Mouse (Mus musculus): ENCODE results near the gene Cx3cr1. TPM values are rescaled to one million over a fixed set of nuclear protein-coding genes. Genes with fewer than 3 reads are reported as not detected.

Cx3cr1 gene
- polyA plus RNA-seq, 1 experiment from 2014 or later: 0.75 TPM

DNA sequence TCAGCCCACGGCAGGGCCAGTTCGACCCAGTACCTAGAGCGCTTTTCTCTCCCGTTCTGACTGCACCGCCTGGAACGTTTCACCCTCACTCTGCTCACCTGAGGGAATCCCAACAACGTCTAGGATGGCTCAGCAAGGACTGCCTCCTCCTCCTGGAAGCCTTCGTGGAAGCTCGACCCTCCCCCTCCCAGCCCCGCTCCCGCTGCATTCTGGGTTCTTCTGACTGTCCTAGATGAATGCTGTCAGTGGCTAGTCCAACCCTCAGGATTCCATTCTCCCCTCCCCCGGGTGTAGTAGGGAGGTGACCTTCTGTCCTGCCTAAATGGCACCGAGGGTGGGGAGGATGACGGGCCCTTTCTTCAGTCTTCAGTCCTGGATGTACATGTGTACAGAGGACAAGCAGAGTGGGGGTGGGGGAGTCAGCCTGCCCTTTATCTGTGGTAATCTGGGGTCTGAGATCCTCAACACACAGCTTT is 85.1 kb downstream of the Cx3cr1 start, which contains the start of gene Csrnp1:
Csrnp1 (minus strand) TSS at position 123 of the 476 bp plus-strand sequence.
- Histone ChIP-seq H3K36me3 (ENCODE audit: inconsistent target) (no peaks in the 10 kb centered on the region), H3K4me3 (ENCODE audit: inconsistent target) (peak within 1 kb of the TSS; percentile 47), H3K27ac (no peak within 1 kb of the TSS), H3K79me2 (ENCODE audit: inconsistent target) (peaks cover 36% of the 10 kb centered on the region)
- 74% methylated on average over 13 of the region's 14 CpGs for WGBS (ENCODE audit: missing documents)

- 6% methylated on average over 70 of the region's 79 CpGs for WGBS (ENCODE audit: missing documents)
- peaks cover 43% of the 10 kb centered on the region for H3K79me2 ChIP-seq (ENCODE audit: inconsistent target)
- no peak overlapping the region for H3K27ac ChIP-seq
- H3K4me3 ChIP-seq (ENCODE audit: inconsistent target): peak overlapping the region; percentile 47
- H3K36me3 ChIP-seq (ENCODE audit: inconsistent target): no peaks in the 10 kb centered on the region
These were observed 85.8 kb downstream of the Cx3cr1 start for GRCm38 (mm10) chr9:119983585-119984535.

GRCm38 (mm10) chr9:119982956-119983551 is 86.6 kb downstream of the Cx3cr1 start:
- Histone ChIP-seq H3K27ac (peak overlapping the region; percentile 91), H3K79me2 (ENCODE audit: inconsistent target) (peaks cover 51% of the 10 kb centered on the region), H3K36me3 (ENCODE audit: inconsistent target) (no peaks in the 10 kb centered on the region), H3K4me3 (ENCODE audit: inconsistent target) (peak overlapping the region; percentile 47)
- WGBS (ENCODE audit: missing documents): 2% methylated on average over 46 of the region's 48 CpGs

- H3K4me3 ChIP-seq (ENCODE audit: inconsistent target): peak overlapping the region; percentile 47
- peak overlapping the region; percentile 91 for H3K27ac ChIP-seq
- no peaks in the 10 kb centered on the region for H3K36me3 ChIP-seq (ENCODE audit: inconsistent target)
- H3K79me2 ChIP-seq (ENCODE audit: inconsistent target): peaks cover 59% of the 10 kb centered on the region
- WGBS (ENCODE audit: missing documents): under 1% methylated on average over 10 of the region's 11 CpGs
These were observed 87.4 kb downstream of the Cx3cr1 start for GRCm38 (mm10) chr9:119982241-119982811.

- WGBS (ENCODE audit: missing documents): 3% methylated on average over 16 of the region's 16 CpGs
- Histone ChIP-seq H3K4me3 (ENCODE audit: inconsistent target) (peak overlapping the region; percentile 47), H3K79me2 (ENCODE audit: inconsistent target) (peaks cover 67% of the 10 kb centered on the region), H3K36me3 (ENCODE audit: inconsistent target) (no peaks in the 10 kb centered on the region), H3K27ac (peak overlapping the region; percentile 91)
These were observed 88.2 kb downstream of the Cx3cr1 start for GRCm38 (mm10) chr9:119981183-119982179.

GRCm38 (mm10) chr9:119980770-119981182 is 88.9 kb downstream of the Cx3cr1 start:
- H3K27ac ChIP-seq: peak overlapping the region; percentile 91
- peak overlapping the region; percentile 47; the same call in 1 of the 2 replicates for H3K4me3 ChIP-seq (ENCODE audit: inconsistent target)
- no peaks in the 10 kb centered on the region for H3K36me3 ChIP-seq (ENCODE audit: inconsistent target)
- 34% methylated on average over 4 of the region's 4 CpGs for WGBS (ENCODE audit: missing documents)
- peaks cover 74% of the 10 kb centered on the region for H3K79me2 ChIP-seq (ENCODE audit: inconsistent target)

GRCm38 (mm10) chr9:119979749-119980148 is 89.9 kb downstream of the Cx3cr1 start:
- Histone ChIP-seq H3K4me3 (ENCODE audit: inconsistent target) (no peak overlapping the region), H3K27ac (no peak overlapping the region), H3K36me3 (ENCODE audit: inconsistent target) (peaks cover 8% of the 10 kb centered on the region; the same call in 1 of the 2 replicates), H3K79me2 (ENCODE audit: inconsistent target) (peaks cover 81% of the 10 kb centered on the region)
- 82% methylated on average over 2 of the region's 2 CpGs for WGBS (ENCODE audit: missing documents)

DNA sequence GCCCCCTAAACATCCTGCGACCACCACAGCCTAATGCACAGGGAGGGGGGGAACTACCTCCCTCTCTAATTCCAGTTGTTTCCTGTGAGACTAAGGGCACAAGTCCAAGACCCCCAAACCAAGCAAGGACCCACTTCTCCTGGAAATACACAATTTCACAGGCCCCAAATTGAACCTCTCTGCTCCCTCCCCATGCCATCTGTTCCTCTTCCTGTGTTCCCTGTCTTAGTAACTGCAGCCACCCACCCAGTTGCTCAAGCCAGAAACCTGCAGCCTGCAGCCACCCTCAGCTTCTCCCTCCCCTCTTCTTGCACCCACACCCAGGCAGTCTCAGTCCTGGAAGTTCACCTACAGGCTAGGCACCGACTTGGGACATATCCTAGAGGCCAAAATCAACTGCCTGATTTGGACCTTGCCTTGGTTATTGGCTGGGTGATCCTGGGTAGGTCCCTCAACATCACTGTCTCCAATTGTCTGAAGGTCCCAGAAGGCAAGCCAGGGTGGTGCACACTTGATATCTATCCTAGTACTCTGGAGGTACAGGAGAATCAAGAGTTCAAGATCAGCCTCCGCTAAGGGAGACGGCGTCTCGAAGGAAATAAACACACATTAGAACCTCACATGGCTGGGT is 90.8 kb downstream of the Cx3cr1 start:
- Histone ChIP-seq H3K36me3 (ENCODE audit: inconsistent target) (peaks cover 16% of the 10 kb centered on the region), H3K4me3 (ENCODE audit: inconsistent target) (no peak overlapping the region), H3K27ac (no peak overlapping the region), H3K79me2 (ENCODE audit: inconsistent target) (peaks cover 81% of the 10 kb centered on the region)
- WGBS (ENCODE audit: missing documents): 52% methylated on average over 6 of the region's 6 CpGs

- peaks cover 23% of the 10 kb centered on the region for H3K36me3 ChIP-seq (ENCODE audit: inconsistent target)
- H3K27ac ChIP-seq: no peak overlapping the region
- peaks cover 81% of the 10 kb centered on the region for H3K79me2 ChIP-seq (ENCODE audit: inconsistent target)
- no peak overlapping the region; the same call in 1 of the 2 replicates for H3K4me3 ChIP-seq (ENCODE audit: inconsistent target)
- WGBS (ENCODE audit: missing documents): 17% methylated on average over 9 of the region's 9 CpGs
These were observed 91.4 kb downstream of the Cx3cr1 start for GRCm38 (mm10) chr9:119978151-119978810.

DNA sequence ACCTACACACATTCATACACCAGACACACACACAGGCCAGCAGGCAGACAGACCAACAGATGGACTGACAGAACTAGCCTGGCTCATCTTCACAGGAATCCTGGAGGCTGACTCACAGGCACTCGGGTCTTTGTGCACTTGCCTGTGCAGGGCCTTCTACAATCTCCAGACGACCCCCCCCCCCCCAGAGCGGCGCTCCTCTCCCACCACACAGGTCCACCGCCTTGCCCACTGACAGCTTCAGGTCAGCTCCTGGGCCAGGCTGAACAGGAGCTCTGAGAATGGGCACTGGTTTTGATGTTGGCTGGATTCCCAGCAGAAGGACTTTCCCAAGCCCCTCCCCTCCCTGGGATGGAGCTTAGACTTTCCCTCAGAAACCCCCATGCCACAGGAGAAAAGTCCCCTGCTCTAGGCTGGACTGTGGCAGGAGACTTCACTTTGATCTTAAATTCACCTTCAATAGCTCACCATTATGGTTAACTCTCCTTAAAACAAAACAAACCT is 92.1 kb downstream of the Cx3cr1 start:
- Histone ChIP-seq H3K27ac (peak overlapping the region; percentile 41), H3K36me3 (ENCODE audit: inconsistent target) (peaks cover 30% of the 10 kb centered on the region), H3K4me3 (ENCODE audit: inconsistent target) (no peak overlapping the region; the same call in 1 of the 2 replicates), H3K79me2 (ENCODE audit: inconsistent target) (peaks cover 75% of the 10 kb centered on the region)
- WGBS (ENCODE audit: missing documents): 4% methylated on average over 3 of the region's 5 CpGs

- Histone ChIP-seq H3K36me3 (ENCODE audit: inconsistent target) (peaks cover 36% of the 10 kb centered on the region), H3K27ac (peak overlapping the region; percentile 41), H3K4me3 (ENCODE audit: inconsistent target) (peak overlapping the region; percentile 21), H3K79me2 (ENCODE audit: inconsistent target) (peaks cover 69% of the 10 kb centered on the region)
- 6% methylated on average over 14 of the region's 17 CpGs for WGBS (ENCODE audit: missing documents)
These were observed 92.7 kb downstream of the Cx3cr1 start for GRCm38 (mm10) chr9:119976704-119977556.

DNA sequence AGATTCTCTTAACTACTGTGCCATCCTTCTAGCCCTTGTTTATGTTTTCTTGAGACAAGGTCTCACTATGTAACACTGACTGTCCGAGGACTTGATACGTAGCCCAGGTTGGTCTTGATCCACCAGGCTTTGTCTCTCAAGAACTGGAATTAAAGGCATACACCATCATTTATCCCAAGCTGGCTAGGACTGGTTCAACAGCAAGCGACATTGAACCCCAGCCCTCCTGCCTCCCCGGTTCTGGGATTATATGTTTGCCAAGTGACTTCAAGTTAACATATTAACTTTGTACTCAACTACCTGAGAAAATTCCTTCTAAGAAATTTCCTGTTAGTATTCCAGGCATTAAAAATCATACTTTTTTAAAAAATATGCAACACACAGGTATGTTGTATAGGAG is 94.4 kb downstream of the Cx3cr1 start:
- peaks cover 44% of the 10 kb centered on the region for H3K36me3 ChIP-seq (ENCODE audit: inconsistent target)
- H3K79me2 ChIP-seq (ENCODE audit: inconsistent target): peaks cover 52% of the 10 kb centered on the region
- 93% methylated on average over 4 of the region's 4 CpGs for WGBS (ENCODE audit: missing documents)
- H3K4me3 ChIP-seq (ENCODE audit: inconsistent target): no peak overlapping the region
- H3K27ac ChIP-seq: no peak overlapping the region
